Mouse (Mus musculus) adrenal gland (tissue): Measurements from ENCODE around the gene Top1.

Experiments used
- intact Hi-C: fragments of 180-260 bp; cut with DNase I; formaldehyde crosslinking; loops from one replicate; pipeline ENCODE4 v1.15.1; 2025

Top1 gene

DNA sequence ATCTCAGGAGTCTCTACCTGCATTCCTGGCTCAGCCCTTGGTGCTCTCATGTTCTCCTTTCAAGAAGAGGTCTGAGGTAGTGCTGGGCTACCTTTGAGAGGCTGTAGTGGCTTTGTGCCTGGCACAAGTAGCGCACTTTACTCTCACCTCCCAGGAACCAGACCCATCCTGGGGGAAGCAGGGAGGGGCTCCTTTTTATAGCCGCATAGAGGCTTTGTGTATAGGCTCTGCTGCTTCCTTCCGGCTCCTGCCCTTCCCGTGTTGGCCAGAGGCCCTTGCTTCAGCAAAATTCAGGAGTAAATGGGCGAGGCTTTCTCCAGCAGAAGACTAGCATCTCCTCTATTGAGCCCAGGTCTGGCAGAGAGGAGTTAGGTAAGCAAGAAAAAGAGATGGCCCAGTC, 92.7 kb downstream of the Top1 start:
- intact Hi-C loops: no loop called here

DNA sequence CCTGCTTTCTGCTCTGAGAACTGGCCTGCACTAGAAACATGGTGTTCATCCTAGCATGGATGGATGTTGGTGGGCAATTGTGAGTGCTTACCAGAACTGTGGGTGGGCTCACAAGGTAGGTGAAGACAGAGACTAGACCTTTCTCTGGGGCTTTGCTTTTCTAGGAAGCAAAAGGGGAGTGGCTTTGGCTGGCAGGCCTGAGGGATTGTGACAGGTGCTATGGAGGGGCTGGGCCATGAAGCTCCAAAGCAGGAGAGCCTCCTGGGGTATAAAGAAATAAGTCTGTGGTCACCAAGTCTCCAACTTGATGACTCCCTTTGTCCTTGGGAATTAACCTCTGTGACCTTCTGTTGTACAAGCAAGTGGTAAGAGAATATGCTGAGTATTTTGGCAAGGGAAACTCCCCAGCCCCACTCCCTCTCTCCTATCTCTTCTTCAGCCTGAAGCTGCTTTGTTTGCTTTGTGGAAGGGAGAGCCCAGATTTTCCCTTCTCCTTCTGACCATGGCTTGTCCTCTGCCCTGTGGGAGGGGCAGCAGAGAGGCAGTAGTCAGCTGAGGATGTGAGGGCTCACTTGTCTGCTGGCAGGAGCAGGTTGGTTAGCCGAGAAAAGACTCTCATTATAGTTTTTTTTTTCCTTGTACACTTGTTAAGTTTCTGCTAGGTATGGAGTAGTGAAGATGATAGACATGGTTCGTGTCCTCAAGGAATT, 94.1 kb downstream of the Top1 start:
- intact Hi-C loops: loop anchor here (5.0 kb wide), 1 partner anchor 52 kb away; no protein-coding TSS in a partner anchor

DNA sequence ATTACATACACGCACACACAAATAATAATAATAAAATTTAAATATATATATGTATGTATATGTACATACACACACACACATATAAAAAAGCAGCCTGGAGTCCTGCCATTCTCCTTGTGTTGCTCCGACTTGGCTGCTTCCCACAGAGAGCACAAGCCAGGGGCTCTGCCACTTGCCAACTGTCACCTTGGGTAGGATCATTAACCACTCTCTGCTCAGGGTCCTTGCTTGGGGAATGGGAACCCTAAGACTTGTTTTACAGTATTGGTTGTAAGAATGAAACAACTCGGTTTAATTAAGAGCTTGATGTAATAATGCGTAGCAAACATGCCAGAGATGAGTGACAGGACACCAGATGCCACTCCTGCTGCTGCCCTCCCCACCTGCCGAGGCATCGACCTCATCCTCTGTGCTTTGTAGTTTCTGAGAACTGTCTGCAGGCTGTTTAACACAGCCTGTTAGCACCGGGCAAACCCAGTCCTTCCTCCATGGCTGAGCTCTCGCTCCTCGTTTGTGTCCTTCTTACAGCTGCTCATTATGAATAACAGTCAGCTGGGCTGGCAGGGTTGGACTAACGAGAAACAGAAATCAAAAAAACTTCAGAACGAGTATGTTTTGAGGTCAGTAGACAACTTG, 95.0 kb downstream of the Top1 start:
- intact Hi-C loops: loop anchor here (5.0 kb wide), 1 partner anchor 52 kb away; no protein-coding TSS in a partner anchor

DNA sequence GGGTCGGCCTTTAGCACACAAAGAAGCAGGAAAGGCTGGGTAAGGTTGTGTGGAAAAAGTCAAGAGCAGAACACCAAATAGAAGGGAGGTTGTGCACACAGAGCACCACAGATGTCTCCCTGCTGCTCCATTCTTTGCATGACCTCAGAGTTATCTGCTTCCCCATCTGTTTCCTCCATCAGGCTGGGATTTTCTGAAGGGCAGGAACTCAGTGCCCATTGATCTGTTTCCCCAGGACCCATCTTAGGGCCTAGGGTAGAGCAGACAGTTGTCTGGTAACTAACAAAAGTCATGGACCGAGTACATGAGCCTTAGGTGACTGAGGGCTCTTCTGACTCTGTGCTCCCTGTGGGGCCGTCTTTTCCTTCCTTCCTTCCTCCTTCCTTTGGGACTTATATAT, 95.9 kb downstream of the Top1 start:
- intact Hi-C loops: loop anchor here (5.0 kb wide), 1 partner anchor 51 kb away; no protein-coding TSS in a partner anchor

DNA sequence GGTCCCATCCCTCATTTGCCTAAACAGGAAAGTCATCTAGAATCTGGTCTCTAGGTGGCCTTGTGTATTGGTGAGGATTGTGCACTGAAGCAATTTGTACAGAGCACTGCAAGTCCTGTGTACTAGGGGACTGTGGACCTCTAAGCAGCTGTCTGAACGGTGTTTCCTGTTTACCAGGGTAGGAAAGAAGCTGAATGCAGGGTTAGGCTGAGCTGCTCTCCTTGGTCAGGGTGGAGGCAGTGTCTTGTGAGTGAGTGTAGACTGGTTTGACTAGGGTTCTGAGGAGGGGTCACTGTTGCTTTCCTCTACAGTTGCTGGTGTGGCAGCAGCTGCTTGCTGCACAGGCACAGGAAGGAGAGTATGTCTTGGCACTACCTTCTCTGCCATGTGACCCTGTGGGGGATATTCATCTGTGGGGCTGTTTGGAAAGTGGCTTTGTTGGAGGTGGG, 96.5 kb downstream of the Top1 start:
- intact Hi-C loops: loop anchor here (5.0 kb wide), 1 partner anchor 50 kb away; no protein-coding TSS in a partner anchor

DNA sequence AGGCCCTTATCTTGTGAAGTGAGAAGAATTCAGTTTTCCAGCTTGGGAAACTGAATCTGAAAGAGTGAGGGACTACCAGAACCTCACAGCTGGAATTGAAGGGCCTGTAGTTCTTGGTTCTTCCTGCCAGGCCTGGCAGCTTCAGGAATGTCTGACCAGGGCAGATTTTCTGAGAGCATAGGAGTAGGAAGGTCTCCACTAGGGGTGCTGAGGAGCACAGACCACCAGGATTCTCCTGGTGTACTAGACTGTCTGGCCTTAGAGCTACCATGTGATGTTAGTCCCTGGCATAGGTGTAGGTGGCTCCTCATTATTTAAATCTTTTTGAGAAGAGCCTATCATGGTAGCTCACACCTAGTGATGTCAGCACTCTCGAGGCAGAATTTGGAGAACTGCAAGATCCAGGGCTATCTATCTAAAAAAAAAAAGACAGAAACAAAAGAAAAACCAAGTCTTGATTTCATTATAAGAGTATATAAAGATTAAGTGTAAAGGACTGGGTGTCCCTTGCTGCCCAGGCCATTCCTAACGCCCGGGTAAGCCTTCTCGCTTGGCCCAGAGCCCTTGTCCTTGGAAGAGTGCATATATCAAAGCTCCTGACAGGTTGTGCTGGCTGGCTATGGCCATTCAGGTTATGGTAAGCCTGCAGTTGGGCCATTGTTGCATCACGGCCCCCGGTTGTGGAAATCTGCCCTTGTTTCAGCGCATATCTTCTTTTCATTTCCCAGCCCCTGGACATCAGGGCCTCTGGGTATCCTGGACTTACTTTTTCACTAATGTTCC, 98.5 kb downstream of the Top1 start:
- intact Hi-C loops: loop anchor here (5.0 kb wide), 1 partner anchor 48 kb away; no protein-coding TSS in a partner anchor

DNA sequence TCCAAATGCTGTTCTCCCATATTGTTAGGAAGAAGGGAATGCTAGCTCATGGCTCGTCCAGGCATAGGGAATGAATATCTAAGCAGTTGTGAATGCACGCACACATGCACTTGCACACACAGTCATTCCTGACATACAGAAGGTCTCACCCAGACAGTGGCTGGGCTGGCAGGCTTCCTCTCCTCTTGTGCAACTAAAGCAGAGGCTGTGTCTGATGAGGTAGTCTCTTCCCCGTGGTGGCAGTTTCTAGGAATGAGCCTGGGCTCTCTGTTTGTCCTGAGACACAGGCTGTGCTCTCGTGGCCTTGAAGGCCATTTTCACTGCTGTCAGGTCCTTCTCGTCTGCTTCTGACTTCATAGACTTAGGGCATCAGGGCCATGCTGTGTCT, 99.1 kb downstream of the Top1 start:
- intact Hi-C loops: loop anchor here (5.0 kb wide), 1 partner anchor 47 kb away; no protein-coding TSS in a partner anchor

DNA sequence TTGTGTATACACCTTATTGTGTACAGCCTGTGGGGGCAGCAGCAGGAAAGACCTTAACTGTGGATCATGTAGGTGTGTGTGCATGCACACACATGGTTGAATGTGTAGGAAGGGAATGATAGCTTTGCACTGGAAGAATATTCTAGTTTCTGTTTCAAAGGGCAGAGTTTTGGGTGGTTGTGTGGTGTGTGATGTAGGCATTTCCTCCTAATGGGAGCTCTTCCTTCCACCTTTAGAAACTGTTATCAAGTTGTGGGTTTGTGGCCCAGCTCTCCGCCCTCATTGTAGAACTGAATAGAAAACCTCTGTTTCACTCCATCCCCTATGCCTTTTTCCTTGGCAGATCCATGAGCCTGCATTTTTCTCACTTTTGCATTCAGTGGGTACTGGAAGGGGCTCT, 99.8 kb downstream of the Top1 start:
- intact Hi-C loops: no loop called here

DNA sequence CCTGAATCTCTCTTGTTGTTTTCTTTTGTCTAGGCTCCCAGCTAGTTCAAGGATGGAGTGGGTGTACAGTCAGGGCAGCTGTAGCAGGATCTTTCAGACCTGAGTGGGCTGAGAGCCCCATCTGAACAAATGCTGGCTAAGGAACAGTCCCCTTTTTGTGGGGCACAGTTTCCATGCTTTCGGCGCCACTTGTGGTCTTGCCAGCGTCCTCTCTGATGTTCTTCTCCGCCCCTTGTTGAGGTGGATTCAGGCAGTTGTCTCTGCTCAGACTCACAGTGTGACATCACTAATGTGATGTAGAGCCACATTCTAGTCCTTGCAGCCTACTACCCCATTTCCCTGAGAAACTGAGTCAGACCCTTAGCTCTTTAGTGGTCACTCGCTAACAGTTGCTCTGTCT, 100.9 kb downstream of the Top1 start:
- intact Hi-C loops: no loop called here

DNA sequence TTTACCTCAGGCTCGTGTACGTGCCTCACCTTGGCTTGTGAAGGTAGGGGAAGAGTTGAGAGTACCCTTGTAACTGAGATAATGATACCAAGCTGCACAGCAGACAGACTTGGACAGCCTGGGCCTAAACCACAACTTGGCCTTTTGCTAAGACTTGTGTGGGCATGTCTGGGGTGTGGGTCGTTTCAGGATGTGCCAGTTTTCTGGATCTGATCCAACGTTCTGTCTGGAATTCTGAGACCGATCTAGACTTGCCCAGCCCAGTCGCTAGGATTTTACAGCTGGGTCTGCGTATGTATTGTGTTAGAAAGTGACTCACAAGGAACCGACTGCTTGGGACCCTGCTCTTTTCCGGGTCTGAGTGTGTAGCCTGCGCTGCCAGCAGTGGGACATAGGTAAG, 101.4 kb downstream of the Top1 start:
- intact Hi-C loops: no loop called here

DNA sequence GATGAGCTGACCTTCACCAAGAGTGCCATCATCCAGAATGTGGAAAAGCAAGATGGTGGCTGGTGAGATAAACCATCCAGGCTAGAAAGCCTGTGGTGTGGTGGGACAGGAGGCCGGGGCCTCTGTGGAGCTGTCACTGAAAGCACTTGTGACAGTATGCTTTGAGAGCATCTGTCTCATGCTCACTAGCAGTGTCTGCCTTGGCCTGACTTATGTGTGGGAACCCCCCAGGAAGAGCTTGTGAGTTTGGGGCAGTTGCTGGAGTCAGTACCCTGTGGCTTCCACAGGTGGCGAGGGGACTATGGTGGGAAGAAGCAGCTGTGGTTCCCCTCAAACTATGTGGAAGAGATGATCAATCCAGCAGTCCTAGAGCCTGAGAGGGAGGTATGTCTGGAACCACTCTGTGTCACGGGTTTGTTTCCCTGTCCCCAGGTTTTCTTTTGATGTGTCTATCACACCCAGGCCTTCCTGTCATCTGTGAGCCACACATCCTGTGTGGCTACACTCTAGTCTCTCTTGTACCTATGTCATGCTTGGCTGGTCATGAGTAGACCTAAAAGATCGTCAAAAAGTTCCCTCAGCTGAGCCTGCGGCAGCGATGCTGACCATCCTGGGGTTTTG, 111.0 kb downstream of the Top1 start:
- intact Hi-C loops: no loop called here

DNA sequence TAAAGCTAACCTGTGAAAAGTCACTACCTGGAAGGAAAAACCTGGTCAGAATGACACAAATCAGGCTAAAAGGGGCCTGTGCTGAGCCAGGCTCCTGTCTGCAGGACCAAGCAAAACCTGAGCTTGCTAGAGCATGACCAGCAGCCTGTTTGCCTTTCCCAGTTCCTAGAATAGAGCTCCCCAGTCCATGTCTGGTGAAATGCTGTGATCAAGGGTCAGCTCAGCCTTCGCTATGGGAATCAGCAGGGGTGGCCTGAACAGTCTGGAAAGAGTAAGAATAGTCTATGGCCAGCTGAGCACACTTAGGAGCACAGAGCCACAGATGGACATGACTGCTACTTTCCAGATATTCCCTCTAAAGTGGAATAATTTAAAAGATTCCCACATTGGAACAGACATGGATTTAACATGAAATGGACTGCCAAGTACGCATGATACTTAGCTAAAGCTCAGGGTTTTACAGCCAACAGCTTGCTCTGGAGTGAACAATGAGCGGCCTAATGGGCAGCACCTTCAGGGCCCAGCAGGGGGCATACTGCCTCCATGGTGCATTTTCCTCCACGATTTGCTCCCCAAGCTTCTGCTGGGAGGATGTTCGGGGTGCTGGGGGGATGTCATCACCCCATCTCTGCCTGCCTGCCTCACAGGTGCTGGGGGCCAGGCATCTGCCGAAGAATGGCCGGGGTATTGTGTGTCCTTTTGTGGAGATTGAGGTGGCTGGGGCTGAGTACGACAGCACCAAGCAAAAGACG, 114.9 kb downstream of the Top1 start:
- intact Hi-C loops: loop anchor here (2.0 kb wide), 1 partner anchor 126 kb away; no protein-coding TSS in a partner anchor

DNA sequence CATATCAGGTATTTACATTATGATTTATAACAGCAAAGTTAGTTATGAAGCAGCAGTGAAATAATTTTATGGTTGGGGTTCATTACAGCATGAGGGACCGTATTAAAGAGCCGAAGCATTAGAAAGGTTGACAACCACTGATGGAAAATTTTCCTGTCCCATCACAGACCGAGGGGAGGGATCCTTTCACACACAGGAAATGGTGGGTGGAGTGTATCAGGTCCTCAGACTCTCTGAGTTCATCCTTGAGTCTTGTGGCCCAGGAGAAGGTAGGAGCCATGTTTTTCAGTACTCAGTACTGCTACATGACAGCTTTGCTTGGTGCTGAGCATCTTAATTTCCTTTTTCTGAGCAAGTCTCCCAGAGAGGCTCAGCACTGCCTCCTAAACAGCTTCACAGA, 118.1 kb downstream of the Top1 start:
- intact Hi-C loops: no loop called here

DNA sequence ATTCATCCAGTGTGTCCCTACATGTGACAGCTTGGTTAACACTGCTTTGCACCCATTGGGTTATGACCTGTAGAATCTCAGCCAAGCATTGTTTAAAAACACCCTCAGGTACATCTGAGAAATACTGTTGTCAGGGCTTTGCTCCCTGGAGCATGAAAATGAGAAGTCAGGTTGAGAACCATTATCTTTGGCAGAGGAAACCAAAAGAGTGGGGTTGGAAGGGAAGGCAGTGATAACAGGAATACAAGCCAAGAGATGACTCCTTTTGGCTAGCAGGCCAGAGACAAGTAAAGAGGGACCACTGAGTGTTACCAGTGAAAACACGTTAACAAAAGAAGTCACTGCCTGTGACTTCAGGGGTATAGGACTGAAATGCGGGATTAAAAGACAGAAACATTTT, 118.7 kb downstream of the Top1 start:
- intact Hi-C loops: no loop called here

DNA sequence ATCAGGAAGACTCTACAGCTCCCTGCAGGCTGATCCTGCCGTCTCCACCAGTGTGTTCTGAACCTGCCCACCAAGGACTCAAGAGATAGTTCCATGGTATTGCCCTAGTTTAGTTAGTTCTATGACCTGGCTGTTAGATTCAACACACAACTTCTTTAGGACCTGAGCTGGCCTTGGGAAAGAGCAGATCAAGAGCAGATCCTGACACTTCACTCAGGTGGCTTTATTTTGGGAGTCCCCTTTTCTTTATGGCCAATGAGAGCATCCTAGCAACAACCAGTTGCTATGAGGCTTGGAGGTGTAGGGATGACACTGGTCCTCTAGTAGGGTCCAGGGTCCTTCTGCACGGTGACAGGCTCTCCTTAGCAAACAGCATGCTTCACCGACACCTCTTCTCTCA, 119.4 kb downstream of the Top1 start:
- intact Hi-C loops: no loop called here

DNA sequence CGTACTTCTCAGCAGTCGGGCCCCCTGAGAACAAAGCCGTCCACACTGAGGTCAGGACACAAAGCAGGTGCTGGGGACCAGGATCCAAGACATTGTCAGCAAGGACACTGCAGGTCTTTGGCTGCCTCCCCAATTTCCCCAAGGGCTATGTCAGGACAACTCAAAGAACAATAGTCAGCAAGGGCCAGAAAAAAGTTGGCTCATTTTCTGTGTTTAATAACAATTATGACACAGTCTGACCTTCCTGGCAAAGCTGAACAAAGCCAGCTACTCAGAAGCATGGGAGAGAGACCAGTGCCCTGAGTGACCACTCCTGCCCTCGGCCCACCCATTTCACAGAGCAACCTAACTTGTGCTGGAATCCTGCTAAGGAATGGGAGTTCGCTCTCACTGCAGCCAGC, 120.7 kb downstream of the Top1 start:
- intact Hi-C loops: no loop called here

DNA sequence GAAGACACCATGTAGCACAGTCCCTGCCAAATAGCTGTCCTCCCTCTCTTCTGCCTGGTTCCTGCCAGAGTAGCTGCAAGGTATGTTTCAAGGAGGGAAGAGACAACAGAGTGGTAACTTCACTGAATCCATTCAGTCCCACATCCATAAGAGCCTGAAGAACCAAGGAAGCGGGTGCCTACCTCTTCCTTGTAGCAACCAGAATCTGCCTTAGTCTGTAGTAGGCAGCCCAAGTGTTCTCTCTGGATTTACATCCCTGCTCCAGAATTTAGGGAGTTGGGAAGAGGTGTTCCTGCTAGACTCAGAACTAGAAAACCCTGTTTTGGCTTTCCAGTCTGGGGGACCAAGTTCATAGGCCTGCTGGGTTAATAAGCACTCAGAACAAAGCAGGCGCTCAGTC, 121.5 kb downstream of the Top1 start:
- intact Hi-C loops: no loop called here

DNA sequence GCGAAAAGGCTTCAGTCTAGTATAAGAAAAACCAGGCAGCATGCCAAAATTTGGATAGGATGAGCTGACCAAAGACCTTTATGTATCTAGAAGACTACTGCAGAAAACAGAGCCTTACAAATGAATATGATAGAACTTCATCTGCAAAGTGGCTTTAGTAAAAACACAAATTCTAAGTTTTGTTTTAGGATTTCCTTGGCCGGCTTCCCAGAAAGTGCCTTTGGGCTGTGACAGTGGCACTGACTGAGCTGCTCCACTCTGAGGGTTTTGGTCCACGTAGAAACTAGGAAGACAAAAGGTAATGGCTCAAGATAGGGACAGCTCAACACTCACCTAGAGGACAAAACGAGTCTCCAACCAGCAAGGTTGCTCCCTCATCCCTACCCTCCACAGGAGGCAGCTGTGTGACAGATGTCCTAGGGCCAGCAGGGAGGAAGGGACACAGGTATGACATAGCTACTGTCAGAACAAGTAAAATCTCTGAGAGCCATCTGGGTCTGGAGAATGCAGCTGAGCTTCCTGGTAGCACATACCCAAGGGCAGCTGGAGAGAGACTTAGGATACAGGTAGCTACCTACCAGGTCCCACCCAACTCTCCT, 122.5 kb downstream of the Top1 start:
- intact Hi-C loops: no loop called here

DNA sequence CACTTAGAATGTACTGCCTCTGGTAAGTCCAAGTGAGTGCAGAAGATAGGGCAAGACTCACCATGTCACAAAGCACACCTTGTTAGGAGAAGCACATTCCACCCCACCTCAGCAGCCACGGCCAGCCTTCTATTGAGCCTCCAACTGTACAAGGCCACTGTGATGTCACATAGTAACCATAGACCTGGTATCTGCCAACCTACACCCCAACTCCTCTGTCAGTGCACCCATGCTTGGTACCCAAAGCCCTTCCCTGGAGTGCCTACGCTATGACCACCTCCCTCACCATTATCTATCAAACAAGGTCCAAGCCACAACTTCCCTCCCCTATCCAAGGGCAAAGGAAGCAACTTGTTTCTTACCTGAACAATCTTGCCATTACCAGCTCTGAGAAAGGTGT, 123.3 kb downstream of the Top1 start:
- intact Hi-C loops: no loop called here

DNA sequence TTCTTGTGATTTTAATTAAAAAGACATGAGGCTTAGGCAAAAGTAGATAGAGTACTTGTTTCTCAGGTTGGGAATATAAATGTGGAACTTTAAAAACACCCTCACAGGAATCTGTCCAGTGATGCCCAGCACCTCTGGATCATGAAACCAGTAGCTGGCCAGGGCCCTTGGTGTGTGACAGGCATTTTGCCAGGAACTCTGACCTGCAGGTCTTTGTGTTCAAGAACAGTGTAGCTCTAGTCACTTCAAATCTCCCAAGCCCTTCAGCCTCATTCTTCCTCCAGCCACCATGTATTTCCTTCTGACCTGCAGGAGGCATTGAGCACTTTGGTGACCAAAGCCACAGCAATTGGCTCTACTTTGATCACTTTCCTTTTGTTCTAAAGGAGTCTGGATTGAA, 124.7 kb downstream of the Top1 start:
- intact Hi-C loops: no loop called here
